Mouse (Mus musculus): Measurements from ENCODE around the gene Rrm2.
"Not testable (repeated sequence)": the region's sequence is repeated elsewhere in the genome, so short reads cannot be mapped to it uniquely, and the experiment has no call there.

Gene Rrm2

GRCm38 (mm10) chr12:24705502-24706263, 2.4 kb upstream of the Rrm2 start:
- no peak for DNase-seq (ENCODE audit: low spot score in 2 of 2)

GRCm38 (mm10) chr12:24706764-24707479, 1.1 kb upstream of the Rrm2 start:
- DNase-seq (ENCODE audit: low spot score in 2 of 2): no peak

- DNase-seq (ENCODE audit: low spot score in 2 of 2): no peak
Measured at GRCm38 (mm10) chr12:24707480-24707802, 600 bp upstream of the Rrm2 start.

GRCm38 (mm10) chr12:24708824-24709218, 780 bp downstream of the Rrm2 start:
- DNase-seq (ENCODE audit: low spot score in 2 of 2): no peak

GRCm38 (mm10) chr12:24709409-24709808, 1.4 kb downstream of the Rrm2 start:
- no peak for DNase-seq (ENCODE audit: low spot score in 2 of 2)

GRCm38 (mm10) chr12:24709831-24710508, 1.9 kb downstream of the Rrm2 start:
- DNase-seq (ENCODE audit: low spot score in 2 of 2): peak; percentile 27 to 39

- no peak for DNase-seq (ENCODE audit: low spot score in 2 of 2)
Measured at GRCm38 (mm10) chr12:24710672-24711071, 2.6 kb downstream of the Rrm2 start.

- no peak for DNase-seq (ENCODE audit: low spot score in 2 of 2)
Measured at GRCm38 (mm10) chr12:24712396-24712795, 4.4 kb downstream of the Rrm2 start.

- no peak for DNase-seq (ENCODE audit: low spot score in 2 of 2)
Measured at GRCm38 (mm10) chr12:24714579-24715255, 6.7 kb downstream of the Rrm2 start.

- no peak for DNase-seq (ENCODE audit: low spot score in 2 of 2)
Measured at GRCm38 (mm10) chr12:24715268-24715896, 7.3 kb downstream of the Rrm2 start.

- DNase-seq (ENCODE audit: low spot score in 2 of 2): peak; percentile 48 to 52
Measured at GRCm38 (mm10) chr12:24716721-24717301, 8.8 kb downstream of the Rrm2 start.

GRCm38 (mm10) chr12:24723434-24723833, 15.4 kb downstream of the Rrm2 start:
- no peak for DNase-seq (ENCODE audit: low spot score in 2 of 2)

- DNase-seq (ENCODE audit: low spot score in 2 of 2): no peak
Measured at GRCm38 (mm10) chr12:24723859-24724258, 15.8 kb downstream of the Rrm2 start.

GRCm38 (mm10) chr12:24724369-24724768, 16.3 kb downstream of the Rrm2 start:
- no peak for DNase-seq (ENCODE audit: low spot score in 2 of 2)

- DNase-seq (ENCODE audit: low spot score in 2 of 2): peak; percentile 6 to 23
Measured at GRCm38 (mm10) chr12:24734828-24735394, 26.9 kb downstream of the Rrm2 start.

GRCm38 (mm10) chr12:24736956-24737355, 28.9 kb downstream of the Rrm2 start:
- no peak for DNase-seq (ENCODE audit: low spot score in 2 of 2)

- DNase-seq (ENCODE audit: low spot score in 2 of 2): no peak
Measured at GRCm38 (mm10) chr12:24739963-24740362, 31.9 kb downstream of the Rrm2 start.

GRCm38 (mm10) chr12:24741535-24741934, 33.5 kb downstream of the Rrm2 start:
- DNase-seq (ENCODE audit: low spot score in 2 of 2): not testable (repeated sequence)

- DNase-seq (ENCODE audit: low spot score in 2 of 2): no peak
Measured at GRCm38 (mm10) chr12:24744309-24744708, 36.3 kb downstream of the Rrm2 start.

GRCm38 (mm10) chr12:24746579-24747296, 38.7 kb downstream of the Rrm2 start:
- no peak for DNase-seq (ENCODE audit: low spot score in 2 of 2)

All from right cerebral cortex, adult 2 months (tissue).